Mouse (Mus musculus) gastrocnemius, adult 8-10 months (tissue): ENCODE data around the gene Gm15217. TPM values are rescaled to one million over a fixed set of nuclear protein-coding genes. Genes with fewer than 3 reads are reported as not detected.

Experiments
- DNase-seq, 2 experiments: peaks; one replicate each; pipeline ENCODE4 v3.0.0; 2022; ENCODE audit warnings: low spot score in 2 of 2
- total RNA-seq, 4 experiments: library from RNA; stranded (reverse); gene quantifications; 2 replicates each; pipeline ENCODE4 v1.2.4; 2022

The Gm15217 gene
- total RNA-seq, 4 experiments from 2014 or later: not detected

DNA sequence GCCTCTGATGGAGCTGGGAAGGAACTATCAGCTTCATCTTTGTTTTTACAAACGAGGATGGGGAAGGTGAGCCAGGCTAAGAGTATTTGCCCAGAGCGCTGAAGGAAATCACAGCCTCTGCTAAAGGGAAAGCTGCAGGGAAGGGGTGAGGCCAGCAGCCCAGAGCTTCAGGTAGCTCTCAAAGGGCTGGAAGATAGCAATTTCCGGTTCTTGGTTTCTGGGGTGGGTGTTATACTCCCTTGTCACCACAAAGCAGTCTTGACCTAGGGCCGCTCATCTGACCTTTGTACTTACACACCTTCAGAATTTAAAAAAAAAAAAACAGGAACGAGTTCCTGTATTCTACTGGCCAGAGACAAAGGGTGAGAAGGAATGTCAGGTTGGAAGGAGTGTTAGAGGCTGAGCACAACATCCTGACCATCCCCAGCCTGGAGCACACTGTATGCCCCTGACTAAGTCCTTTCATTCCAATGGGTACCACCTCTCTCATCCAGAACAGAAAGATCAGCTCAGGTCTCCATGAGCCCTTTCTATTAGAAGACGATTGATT is 12.5 kb downstream of the Gm15217 start:
- DNase-seq: no peak

DNA sequence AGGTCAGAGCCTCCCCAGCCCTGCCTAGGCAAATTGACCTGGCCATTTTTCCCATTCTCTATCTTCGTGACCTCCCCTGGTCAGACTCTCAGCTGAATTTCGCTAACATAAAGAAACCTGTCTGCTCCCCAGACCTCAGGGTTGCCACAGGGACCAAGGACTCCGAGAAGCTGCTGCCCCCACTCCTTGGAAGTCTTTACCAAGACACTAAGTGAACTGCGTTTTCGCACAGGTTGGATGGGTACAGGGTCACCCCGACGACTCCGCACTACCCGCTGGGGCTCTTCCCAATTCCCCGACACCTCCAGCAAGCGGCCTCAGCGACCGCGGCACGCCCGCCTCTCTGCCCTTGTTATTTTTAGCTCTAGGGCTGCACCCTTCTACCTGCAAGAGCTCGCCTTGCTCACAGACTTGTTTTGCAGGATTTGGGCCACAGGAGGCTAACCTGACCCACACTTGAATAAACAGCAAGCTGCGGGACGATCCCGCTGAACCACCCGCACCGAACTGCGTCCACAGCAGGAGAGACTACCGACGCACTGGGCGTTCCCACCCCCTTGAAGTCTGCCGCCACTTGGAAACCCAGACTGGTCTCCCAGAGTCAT is 19.0 kb downstream of the Gm15217 start:
- DNase-seq: no peak

DNA sequence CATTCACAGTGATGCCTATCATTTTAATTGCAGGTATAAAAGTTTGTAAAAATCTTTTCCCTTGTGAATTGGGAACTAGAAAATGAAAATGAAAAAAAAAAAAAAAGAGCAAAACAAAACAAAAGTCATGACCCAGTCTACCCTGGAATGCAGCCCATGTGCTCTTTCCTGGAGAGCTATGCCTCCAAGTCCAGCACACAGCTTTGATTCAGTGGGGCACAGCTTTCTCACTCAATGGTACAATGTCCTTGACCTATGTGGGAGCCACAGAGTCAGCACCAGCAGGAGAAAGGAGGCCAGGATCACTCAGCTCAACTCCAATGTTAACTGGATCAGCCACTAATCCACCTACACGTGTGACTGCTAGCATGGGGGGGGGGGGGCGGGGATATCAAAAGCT is 20.7 kb downstream of the Gm15217 start:
- DNase-seq: no peak

DNA sequence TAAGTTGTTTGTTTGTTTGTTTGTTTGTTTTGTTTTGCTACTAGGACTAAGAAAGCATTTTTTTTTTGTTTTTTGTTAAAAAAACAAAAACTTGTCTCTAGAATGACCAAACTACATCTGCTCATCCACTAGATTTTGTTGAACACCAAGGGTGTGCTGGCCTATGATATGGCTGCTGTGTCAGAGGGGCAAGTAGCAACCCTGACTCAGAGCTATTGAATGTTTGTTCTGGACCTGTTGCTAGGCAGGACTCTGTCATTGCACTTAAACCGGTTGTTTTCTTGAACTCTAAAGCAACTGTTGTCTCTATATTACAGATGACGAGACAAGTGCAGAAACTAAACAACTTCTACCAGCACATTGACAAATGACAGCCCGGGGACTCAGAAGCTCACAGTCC is 29.1 kb downstream of the Gm15217 start:
- no peak for DNase-seq

DNA sequence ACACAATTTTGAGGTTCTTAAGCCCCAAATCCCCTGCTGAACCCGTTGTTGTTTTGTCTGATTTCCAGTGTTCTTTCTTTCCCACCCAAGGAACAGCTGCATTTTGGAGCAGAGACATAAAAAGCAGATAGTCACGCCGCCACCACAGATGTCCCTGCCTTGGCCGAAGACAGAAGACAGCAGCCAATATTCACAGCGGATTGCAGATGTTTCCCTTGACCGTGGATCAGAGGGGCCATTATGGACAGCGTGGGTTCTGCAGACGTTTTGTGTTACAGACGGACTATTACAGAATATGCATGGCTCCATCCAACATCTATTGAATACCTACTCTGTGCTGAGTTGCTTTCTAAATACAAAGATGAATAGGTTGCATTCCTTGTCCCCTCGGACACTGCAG is 29.8 kb downstream of the Gm15217 start:
- DNase-seq: no peak

DNA sequence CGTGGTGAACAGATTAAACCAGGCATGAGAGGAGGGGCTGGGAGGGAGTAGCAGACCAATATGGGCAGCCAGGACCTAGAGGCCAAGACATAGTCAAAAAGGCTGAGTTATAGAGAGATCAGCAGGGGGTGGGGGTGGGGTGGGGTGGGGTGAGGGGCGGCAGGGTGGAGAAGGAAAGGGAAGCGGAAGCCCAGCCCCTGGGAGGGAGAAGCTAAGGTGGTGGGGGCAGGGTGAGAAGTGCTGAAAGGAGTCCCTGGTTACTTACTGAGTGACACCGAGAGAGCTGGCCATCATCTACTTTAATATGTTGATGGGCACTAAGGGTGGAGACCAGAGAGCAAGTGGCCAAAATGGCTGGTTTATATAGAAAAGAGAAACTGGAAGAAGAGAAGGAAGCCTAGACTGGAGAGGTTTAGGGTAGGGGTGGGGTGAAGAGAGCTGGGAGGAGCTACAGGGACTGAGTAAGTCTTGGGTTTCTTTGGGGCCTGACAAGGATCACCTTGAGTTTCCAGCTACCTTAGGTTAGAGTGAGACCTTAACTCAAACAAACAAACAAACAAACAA is 31.4 kb downstream of the Gm15217 start:
- DNase-seq: no peak

DNA sequence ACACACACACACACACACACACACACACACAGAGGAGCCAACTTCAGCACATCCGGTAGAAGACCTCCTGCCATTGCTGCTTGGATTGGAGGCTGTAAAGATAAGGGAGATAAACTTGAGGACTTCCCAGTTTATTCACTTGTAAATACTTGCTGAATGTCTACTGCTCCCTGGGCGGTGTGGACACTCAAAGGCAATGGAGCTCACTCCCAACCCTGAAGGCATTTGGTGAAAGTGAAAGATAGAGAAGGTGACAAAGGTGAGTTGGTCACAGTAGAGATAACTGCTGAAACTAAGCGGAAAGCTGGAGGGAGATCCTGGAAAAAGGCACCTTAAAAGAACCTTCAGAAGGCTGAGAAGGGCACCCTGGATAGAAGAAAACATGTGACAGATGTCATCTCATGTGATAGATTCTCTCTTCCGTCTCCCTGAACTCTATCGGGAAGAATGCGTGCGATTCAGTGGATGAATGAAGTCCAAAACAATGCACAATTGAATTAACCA is 33.3 kb downstream of the Gm15217 start:
- no peak for DNase-seq

DNA sequence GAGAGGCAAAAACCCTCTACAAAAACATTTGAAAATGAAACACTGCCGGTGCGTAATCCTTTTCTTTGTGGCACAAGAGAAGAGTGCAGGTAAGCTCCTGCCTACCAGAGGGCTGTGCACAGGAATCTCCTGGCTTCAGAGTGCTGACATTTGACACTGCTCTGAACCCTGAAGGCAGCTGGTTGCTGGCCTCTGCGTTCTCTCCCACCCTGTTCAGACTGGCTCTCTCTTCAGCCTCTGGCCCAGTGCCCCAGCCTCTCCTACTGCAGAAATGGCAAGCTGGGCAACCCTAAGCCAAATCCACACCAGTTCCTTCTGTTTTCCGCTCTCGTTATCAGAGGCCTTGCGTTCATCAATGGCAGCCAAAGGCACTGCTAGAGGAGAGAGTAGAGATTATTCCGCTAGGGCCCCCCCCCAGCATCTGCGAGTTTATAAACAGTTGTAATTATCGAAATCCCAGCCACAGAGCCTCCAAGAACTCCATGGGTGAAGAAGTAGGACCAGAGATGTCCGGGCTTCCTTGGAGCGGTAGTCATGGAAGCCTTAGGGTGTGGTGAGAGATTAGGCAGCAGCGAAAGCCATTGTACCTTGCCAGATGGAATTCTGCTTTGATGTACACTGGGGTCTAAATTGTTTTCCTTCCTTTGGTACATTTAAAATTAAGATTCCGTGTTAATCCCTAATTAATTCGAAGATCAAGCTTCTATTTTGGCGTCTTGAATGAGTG is 39.3 kb downstream of the Gm15217 start:
- DNase-seq: peak in 1 of 2 experiments; percentile 18

DNA sequence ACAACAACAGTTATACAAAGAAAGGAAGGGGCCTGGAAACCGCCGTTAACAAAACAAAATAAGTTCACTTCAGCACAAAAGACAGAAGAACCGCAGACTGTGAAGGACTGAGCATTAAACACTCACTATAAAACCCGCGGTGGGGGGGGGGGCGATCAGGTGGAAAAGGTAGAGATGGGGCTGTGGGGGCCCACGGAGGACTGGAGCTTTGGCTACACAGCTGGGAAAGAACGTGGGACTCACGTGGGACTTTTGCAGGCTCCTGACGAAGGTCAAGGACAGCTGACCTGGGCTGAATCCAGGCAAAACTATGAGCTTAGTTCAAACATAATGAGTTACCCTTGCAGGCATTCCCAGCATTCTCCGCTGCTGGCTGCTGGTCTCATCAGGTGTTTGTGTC is 40.1 kb downstream of the Gm15217 start:
- no peak for DNase-seq

DNA sequence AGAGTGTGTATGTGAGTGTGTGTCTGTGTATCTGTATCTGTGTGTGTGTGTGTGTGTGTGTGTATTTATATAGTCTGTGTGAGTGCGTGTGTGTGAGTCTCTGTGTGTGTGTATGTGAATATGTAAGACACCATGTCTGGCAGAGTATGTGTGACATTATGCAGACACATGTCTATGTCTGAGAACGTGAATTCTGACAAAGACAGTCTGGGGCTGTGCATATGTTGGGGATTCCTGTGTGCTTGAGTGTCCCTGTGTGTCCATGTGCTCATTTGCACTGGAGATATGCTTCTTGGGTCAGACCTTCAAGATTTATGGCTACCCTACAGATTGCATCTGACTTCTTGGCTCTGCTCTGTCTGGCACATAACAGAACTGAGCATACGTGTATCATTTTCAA is 42.6 kb downstream of the Gm15217 start:
- no peak for DNase-seq

DNA sequence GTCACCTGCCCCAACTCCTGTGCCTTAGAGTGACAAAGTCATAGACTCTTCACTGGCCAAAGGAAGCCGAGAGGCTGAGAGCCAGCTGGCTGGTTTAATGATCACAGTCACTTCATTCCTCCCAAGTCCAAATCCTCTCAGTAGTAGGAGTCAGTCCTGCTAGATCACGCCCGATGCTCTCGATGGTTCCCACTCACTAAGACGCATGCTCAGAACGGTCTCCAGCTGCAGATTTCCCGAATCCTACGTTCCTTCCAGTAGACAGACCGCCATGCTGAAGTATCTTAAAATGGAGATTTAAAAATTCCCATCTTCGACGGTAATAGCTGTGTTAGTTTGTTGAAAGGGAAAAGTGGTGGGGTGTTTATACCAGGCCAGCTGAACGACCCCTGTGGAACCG is 48.0 kb downstream of the Gm15217 start:
- no peak for DNase-seq

DNA sequence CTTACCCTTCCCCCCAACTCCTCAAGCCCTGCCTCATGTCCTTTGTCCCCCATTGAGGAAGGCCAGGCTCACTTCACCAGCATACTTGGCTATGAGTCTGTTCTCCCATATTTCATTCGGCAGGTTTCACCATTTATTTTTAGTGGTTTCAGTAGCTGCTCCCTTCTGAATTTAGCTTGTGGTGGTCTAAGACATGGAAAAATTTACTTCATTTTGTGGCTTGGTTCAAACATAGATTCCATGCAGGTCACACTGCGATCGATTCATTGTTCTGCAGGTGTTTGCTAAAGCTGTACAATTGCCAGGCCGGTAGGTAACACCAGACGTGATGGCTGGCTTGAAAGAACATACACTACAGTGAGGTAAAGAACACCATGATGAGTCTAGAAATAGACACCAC is 51.0 kb downstream of the Gm15217 start:
- no peak for DNase-seq

Other genes with a start within 250 kb of the Gm15217 start
- gene Bmp4, start 11.3 kb downstream of the Gm15217 start, total RNA-seq: 10 to 100 TPM in 1 of 4 experiments, 1 to 10 TPM in 3; 2.9 to 10.7 (median 5.5) TPM